Mouse (Mus musculus) C2C12 (cell line): ENCODE results near the gene Hoxb4. TPM values are rescaled to one million over a fixed set of nuclear protein-coding genes. Genes with fewer than 3 reads are reported as not detected.

Source experiments
- H3K27me3 ChIP-seq: one replicate; pipeline ENCODE4 v1.6.1; 2011; ENCODE audit not compliant: control insufficient read depth, insufficient read depth, insufficient read length
- H3K36me3 ChIP-seq: one replicate; pipeline ENCODE4 v1.6.1; 2011; ENCODE audit not compliant: control insufficient read depth, insufficient read depth
- H3K4me3 ChIP-seq: one replicate; pipeline ENCODE4 v1.5.1; 2011; ENCODE audit warnings: mild to moderate bottlenecking, control low read depth; ENCODE audit not compliant: poor library complexity, insufficient read depth, severe bottlenecking
- H3K79me2 ChIP-seq: one replicate; pipeline ENCODE4 v1.6.1; 2011; ENCODE audit not compliant: control insufficient read depth, insufficient read depth
- H3K79me3 ChIP-seq: one replicate; pipeline ENCODE4 v1.6.1; 2011; ENCODE audit warnings: low read depth, control low read depth
- H3ac ChIP-seq: one replicate; pipeline ENCODE3; 2011; ENCODE audit warnings: low read depth; ENCODE audit not compliant: control insufficient read depth, insufficient read length
- CEBPB ChIP-seq: IDR thresholded peaks from one replicate; pipeline ENCODE4 v1.6.1; 2011; ENCODE audit warnings: low read depth, mild to moderate bottlenecking, control low read depth, moderate library complexity
- CTCF ChIP-seq: IDR thresholded peaks from one replicate; pipeline ENCODE4 v1.5.1; 2011; ENCODE audit not compliant: control insufficient read depth, insufficient read depth, insufficient read length
- FOSL1 ChIP-seq: IDR thresholded peaks from one replicate; pipeline ENCODE4 v1.8.0; 2011; ENCODE audit warnings: mild to moderate bottlenecking, low read length; ENCODE audit not compliant: poor library complexity, insufficient read depth, severe bottlenecking
- MAX ChIP-seq: IDR thresholded peaks from one replicate; pipeline ENCODE4 v1.6.1; 2011; ENCODE audit warnings: mild to moderate bottlenecking, control low read depth
- MYOD1 ChIP-seq: IDR thresholded peaks from one replicate; pipeline ENCODE4 v1.6.1; 2011; ENCODE audit warnings: low read depth; ENCODE audit not compliant: control insufficient read depth, insufficient read length
- MYOG ChIP-seq: IDR thresholded peaks from one replicate; pipeline ENCODE4 v1.6.1; 2011; ENCODE audit not compliant: control insufficient read depth, insufficient read length; ENCODE audit errors: extremely low read depth
- USF1 ChIP-seq: IDR thresholded peaks from one replicate; pipeline ENCODE4 v1.6.1; 2011; ENCODE audit warnings: low read depth, mild to moderate bottlenecking, control low read depth, moderate library complexity
- polyA plus RNA-seq: library from polyadenylated mRNA; unstranded; fragments of >200 nt; fragmentation: generic; extraction: Trizol; gene quantifications from one replicate; pipeline ENCODE4 v1.2.1, GENCODE M21; 2012; ENCODE audit warnings: missing spikeins

The Hoxb4 gene
- polyA plus RNA-seq, 1 experiment, result 0.02 TPM

GRCm38 (mm10) chr11:96297428-96297827 is 20.6 kb upstream of the Hoxb4 start:
- no peak for TF ChIP-seq MYOG
- no peak for TF ChIP-seq USF1
- TF ChIP-seq MAX, result no peak
- TF ChIP-seq MYOD1, result no peak
- TF ChIP-seq CEBPB, result no peak
- TF ChIP-seq CTCF, result no peak
- TF ChIP-seq FOSL1, result no peak
- Histone ChIP-seq H3ac (no peak overlapping the region), H3K27me3 (peaks cover 93% of the 10 kb centered on the region), H3K79me3 (no peaks in the 10 kb centered on the region), H3K36me3 (no peaks in the 10 kb centered on the region), H3K4me3 (no peak overlapping the region), H3K79me2 (no peaks in the 10 kb centered on the region)

GRCm38 (mm10) chr11:96297968-96298635 is 20.0 kb upstream of the Hoxb4 start:
- no peaks in the 10 kb centered on the region for H3K36me3 ChIP-seq
- no peaks in the 10 kb centered on the region for H3K79me3 ChIP-seq
- H3ac ChIP-seq, result no peak overlapping the region
- TF ChIP-seq MYOG (no peak), CTCF (no peak), USF1 (no peak), CEBPB (no peak), MYOD1 (no peak), FOSL1 (no peak), MAX (no peak)
- H3K27me3 ChIP-seq, result peaks cover 94% of the 10 kb centered on the region
- no peak overlapping the region for H3K4me3 ChIP-seq
- H3K79me2 ChIP-seq, result no peaks in the 10 kb centered on the region

GRCm38 (mm10) chr11:96298895-96299667 is 19.0 kb upstream of the Hoxb4 start:
- Histone ChIP-seq H3ac (peak overlapping the region; percentile 63), H3K79me3 (no peaks in the 10 kb centered on the region)

GRCm38 (mm10) chr11:96299781-96300180 is 18.3 kb upstream of the Hoxb4 start:
- TF ChIP-seq CTCF, result no peak
- TF ChIP-seq MYOG, result no peak
- no peak for TF ChIP-seq USF1
- no peak for TF ChIP-seq MYOD1
- no peak for TF ChIP-seq CEBPB
- TF ChIP-seq MAX, result no peak
- no peak for TF ChIP-seq FOSL1
- Histone ChIP-seq H3K4me3 (no peak overlapping the region), H3K79me3 (no peaks in the 10 kb centered on the region), H3K36me3 (no peaks in the 10 kb centered on the region), H3K79me2 (no peaks in the 10 kb centered on the region), H3ac (no peak overlapping the region), H3K27me3 (peaks cover 93% of the 10 kb centered on the region)

More at GRCm38 (mm10) chr11:96298895-96299667, 19.0 kb upstream of the Hoxb4 start:
- H3K4me3 ChIP-seq, result no peak overlapping the region
- no peaks in the 10 kb centered on the region for H3K79me2 ChIP-seq
- H3K36me3 ChIP-seq, result no peaks in the 10 kb centered on the region
- H3K27me3 ChIP-seq, result peaks cover 95% of the 10 kb centered on the region
- TF ChIP-seq FOSL1 (no peak), MAX (no peak), CTCF (no peak), MYOG (no peak), CEBPB (no peak), MYOD1 (no peak)

GRCm38 (mm10) chr11:96300354-96301063 is 17.6 kb upstream of the Hoxb4 start:
- Histone ChIP-seq H3K27me3 (peaks cover 91% of the 10 kb centered on the region), H3K4me3 (no peak overlapping the region), H3ac (no peak overlapping the region), H3K79me2 (no peaks in the 10 kb centered on the region), H3K79me3 (no peaks in the 10 kb centered on the region), H3K36me3 (no peaks in the 10 kb centered on the region)
- TF ChIP-seq CEBPB (no peak), USF1 (no peak), MAX (no peak), MYOD1 (no peak), FOSL1 (no peak), CTCF (no peak), MYOG (no peak)
